Mouse (Mus musculus) E14TG2a.4 (cell line): ENCODE data around the gene Tmem98.

Experiments used
- CTCF ChIP-seq: conservative IDR thresholded peaks from 2 replicates; pipeline ENCODE4 v1.5.1; 2014; ENCODE audit warnings: low read length
- NANOG ChIP-seq: IDR thresholded peaks from 2 replicates; pipeline ENCODE4 v1.6.1; 2014; ENCODE audit warnings: borderline replicate concordance, low read length, mixed read lengths
- POU5F1 ChIP-seq: IDR thresholded peaks from 2 replicates; pipeline ENCODE4 v1.6.1; 2014; ENCODE audit warnings: low read length, borderline replicate concordance

- TF ChIP-seq CTCF: no peak
- TF ChIP-seq NANOG: no peak
- TF ChIP-seq POU5F1: no peak
Measured at GRCm38 (mm10) chr11:80846115-80846514, 36.1 kb downstream of the Tmem98 start.
